Mouse (Mus musculus): ENCODE data around the gene Eva1a. TPM values are rescaled to one million over a fixed set of nuclear protein-coding genes. Genes with fewer than 3 reads are reported as not detected.

The Eva1a gene
- polyA plus RNA-seq, 1 experiment, result 0.79 TPM

DNA sequence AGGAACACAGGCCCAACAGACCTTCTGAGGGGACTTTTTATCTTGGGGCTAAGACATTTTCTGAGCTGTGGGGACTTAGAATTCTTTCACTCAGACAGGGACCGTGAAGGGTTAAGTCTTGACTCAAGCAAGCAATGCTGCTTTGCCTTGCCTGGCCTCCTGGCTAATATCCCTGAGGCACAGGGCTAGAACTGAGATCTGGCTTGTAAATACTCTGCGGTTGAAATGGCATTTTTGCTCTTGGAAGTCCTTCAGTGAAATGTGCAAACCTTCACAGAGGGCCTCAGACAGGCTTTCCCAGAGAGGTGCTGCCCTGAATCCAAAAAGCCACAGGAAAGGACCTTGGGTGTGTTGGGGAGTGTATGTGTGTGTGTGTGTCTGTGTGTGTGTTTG lies 11.9 kb downstream of the Eva1a start:
- no peak overlapping the region for H3K27ac ChIP-seq (ENCODE audit: insufficient read depth, low read length)
- no peak overlapping the region for H3K9ac ChIP-seq (ENCODE audit: low read depth, poor library complexity, severe bottlenecking)
- no peak for TF ChIP-seq EP300 (IDR thresholded peaks at IDR 0.05; ENCODE audit: insufficient read depth, low read depth, low read length)
- TF ChIP-seq POLR2A (IDR thresholded peaks at IDR 0.05; ENCODE audit: insufficient read depth, low read length), result no peak
- no peak for TF ChIP-seq CTCF (IDR thresholded peaks at IDR 0.05; ENCODE audit: low read depth, low read length)
- no peaks in the 10 kb centered on the region for H3K36me3 ChIP-seq (ENCODE audit: control insufficient read depth, insufficient read depth, low read length, poor library complexity, severe bottlenecking)
- no peaks in the 10 kb centered on the region for H3K27me3 ChIP-seq (ENCODE audit: control insufficient read depth, insufficient read depth, low read length, poor library complexity, severe bottlenecking)
- no peaks in the 10 kb centered on the region for H3K9me3 ChIP-seq (replicated peaks; ENCODE audit: control insufficient read depth, insufficient read depth, low read length, poor library complexity, severe bottlenecking)
- no peak overlapping the region for H3K4me3 ChIP-seq (ENCODE audit: low read depth, low read length)
- no peaks in the 10 kb centered on the region for H3K4me1 ChIP-seq (ENCODE audit: control insufficient read depth, insufficient read depth, low read length)

DNA sequence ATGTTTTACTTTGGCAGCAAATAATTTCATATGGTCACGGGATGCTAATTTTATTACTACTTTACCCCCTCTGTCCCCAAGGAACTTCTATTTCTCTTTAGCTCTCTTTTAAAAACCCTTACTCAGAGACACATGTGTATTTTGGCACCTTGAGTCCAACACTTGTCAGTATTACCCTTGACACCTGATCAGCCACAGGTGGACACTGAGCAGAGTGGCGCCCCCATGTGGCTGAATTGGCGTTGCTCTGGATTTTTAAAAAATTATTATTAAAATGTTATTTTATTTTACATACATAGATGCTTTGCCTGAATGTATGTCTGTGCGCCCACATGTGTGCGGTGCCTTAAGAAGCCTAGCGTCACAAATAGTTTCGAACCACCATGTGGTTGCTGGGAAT lies 14.0 kb downstream of the Eva1a start:
- no peak overlapping the region for H3K4me3 ChIP-seq (ENCODE audit: low read depth, low read length)
- no peaks in the 10 kb centered on the region for H3K9me3 ChIP-seq (replicated peaks; ENCODE audit: control insufficient read depth, insufficient read depth, low read length, poor library complexity, severe bottlenecking)
- no peak overlapping the region for H3K27ac ChIP-seq (ENCODE audit: insufficient read depth, low read length)
- no peaks in the 10 kb centered on the region for H3K27me3 ChIP-seq (ENCODE audit: control insufficient read depth, insufficient read depth, low read length, poor library complexity, severe bottlenecking)
- TF ChIP-seq EP300 (IDR thresholded peaks at IDR 0.05; ENCODE audit: insufficient read depth, low read depth, low read length) (no peak), POLR2A (IDR thresholded peaks at IDR 0.05; ENCODE audit: insufficient read depth, low read length) (no peak), CTCF (IDR thresholded peaks at IDR 0.05; ENCODE audit: low read depth, low read length) (peak; percentile 35)
- no peaks in the 10 kb centered on the region for H3K36me3 ChIP-seq (ENCODE audit: control insufficient read depth, insufficient read depth, low read length, poor library complexity, severe bottlenecking)
- H3K9ac ChIP-seq (ENCODE audit: low read depth, poor library complexity, severe bottlenecking), result no peak overlapping the region
- no peaks in the 10 kb centered on the region for H3K4me1 ChIP-seq (ENCODE audit: control insufficient read depth, insufficient read depth, low read length)

DNA sequence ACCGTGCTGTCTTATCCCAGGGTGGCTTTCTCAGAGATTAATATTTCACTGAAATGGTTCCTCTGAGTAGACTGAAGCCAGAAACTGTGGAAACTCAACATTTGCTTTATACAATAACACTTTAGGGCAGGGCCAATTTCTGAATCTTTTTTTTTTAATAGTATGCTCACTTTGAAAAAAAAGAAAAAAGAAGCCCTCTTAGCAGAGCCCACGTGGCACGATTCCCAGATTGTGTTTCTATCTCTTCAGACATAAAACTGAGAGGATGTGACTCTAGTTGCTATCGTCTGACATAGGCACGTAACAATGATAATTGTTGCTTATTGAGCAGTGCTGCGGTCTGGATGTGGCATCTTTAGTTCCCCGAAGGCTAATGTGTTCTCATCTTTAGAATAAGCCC lies 19.1 kb downstream of the Eva1a start:
- Histone ChIP-seq H3K27ac (ENCODE audit: insufficient read depth, low read length) (no peak overlapping the region), H3K36me3 (ENCODE audit: control insufficient read depth, insufficient read depth, low read length, poor library complexity, severe bottlenecking) (no peaks in the 10 kb centered on the region), H3K9ac (ENCODE audit: low read depth, poor library complexity, severe bottlenecking) (no peak overlapping the region), H3K4me3 (ENCODE audit: low read depth, low read length) (no peak overlapping the region), H3K4me1 (ENCODE audit: control insufficient read depth, insufficient read depth, low read length) (no peaks in the 10 kb centered on the region), H3K27me3 (ENCODE audit: control insufficient read depth, insufficient read depth, low read length, poor library complexity, severe bottlenecking) (no peaks in the 10 kb centered on the region), H3K9me3 (replicated peaks; ENCODE audit: control insufficient read depth, insufficient read depth, low read length, poor library complexity, severe bottlenecking) (no peaks in the 10 kb centered on the region)
- no peak for TF ChIP-seq CTCF (IDR thresholded peaks at IDR 0.05; ENCODE audit: low read depth, low read length)
- TF ChIP-seq POLR2A (IDR thresholded peaks at IDR 0.05; ENCODE audit: insufficient read depth, low read length), result no peak
- TF ChIP-seq EP300 (IDR thresholded peaks at IDR 0.05; ENCODE audit: insufficient read depth, low read depth, low read length), result no peak

DNA sequence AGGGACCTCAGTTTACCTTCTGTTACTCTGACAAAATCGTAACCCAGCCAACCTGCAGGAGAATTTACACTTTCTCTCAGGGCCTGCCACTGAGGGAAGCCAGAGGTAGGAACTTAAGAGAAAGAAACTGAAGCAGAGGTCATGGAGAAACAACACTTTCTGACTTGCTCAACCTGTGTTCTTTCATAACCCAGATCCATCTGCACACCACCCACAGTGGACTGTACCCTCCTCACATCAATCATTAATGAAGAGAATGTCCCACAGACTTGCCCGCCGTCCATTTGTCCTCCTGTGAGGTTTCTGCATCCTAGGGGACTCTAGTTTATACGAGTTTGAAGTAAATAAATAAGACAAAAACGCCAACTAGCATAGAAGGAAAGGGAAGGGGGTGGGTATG lies 24.4 kb downstream of the Eva1a start:
- H3K9ac ChIP-seq (ENCODE audit: low read depth, poor library complexity, severe bottlenecking), result no peak overlapping the region
- TF ChIP-seq CTCF (IDR thresholded peaks at IDR 0.05; ENCODE audit: low read depth, low read length) (no peak), POLR2A (IDR thresholded peaks at IDR 0.05; ENCODE audit: insufficient read depth, low read length) (no peak), EP300 (IDR thresholded peaks at IDR 0.05; ENCODE audit: insufficient read depth, low read depth, low read length) (no peak)
- no peaks in the 10 kb centered on the region for H3K9me3 ChIP-seq (replicated peaks; ENCODE audit: control insufficient read depth, insufficient read depth, low read length, poor library complexity, severe bottlenecking)
- H3K27me3 ChIP-seq (ENCODE audit: control insufficient read depth, insufficient read depth, low read length, poor library complexity, severe bottlenecking), result no peaks in the 10 kb centered on the region
- no peak overlapping the region for H3K4me3 ChIP-seq (ENCODE audit: low read depth, low read length)
- H3K27ac ChIP-seq (ENCODE audit: insufficient read depth, low read length), result no peak overlapping the region
- H3K4me1 ChIP-seq (ENCODE audit: control insufficient read depth, insufficient read depth, low read length), result no peaks in the 10 kb centered on the region
- H3K36me3 ChIP-seq (ENCODE audit: control insufficient read depth, insufficient read depth, low read length, poor library complexity, severe bottlenecking), result no peaks in the 10 kb centered on the region

DNA sequence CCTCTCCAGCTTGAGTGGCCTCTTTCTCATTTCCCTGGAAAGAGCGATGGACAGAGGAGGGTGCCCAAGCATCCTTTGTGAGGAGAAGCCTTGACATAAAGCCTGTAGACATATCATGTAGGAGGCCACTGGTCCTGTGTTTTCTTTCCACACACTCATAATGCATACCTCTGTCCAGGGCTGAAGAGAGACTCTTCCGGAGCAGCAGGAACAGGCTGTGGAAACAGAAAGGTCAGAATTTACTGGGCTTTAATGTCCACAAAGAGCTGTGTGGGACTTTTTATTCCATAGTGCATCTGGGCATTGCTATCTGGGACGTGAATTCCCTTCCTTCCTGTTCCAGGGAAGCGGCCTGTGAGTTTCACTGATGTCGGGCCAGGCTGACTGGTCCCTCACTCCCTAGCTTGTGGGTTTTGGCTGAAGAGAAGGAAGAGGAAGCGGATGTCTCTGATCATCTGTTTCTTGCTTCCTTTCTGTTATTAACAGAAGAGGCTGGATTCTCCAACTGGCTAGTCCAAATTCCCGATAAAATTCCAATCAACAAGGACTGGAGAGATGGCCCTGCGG lies 25.8 kb downstream of the Eva1a start:
- Histone ChIP-seq H3K36me3 (ENCODE audit: control insufficient read depth, insufficient read depth, low read length, poor library complexity, severe bottlenecking) (no peaks in the 10 kb centered on the region), H3K27ac (ENCODE audit: insufficient read depth, low read length) (no peak overlapping the region), H3K9me3 (replicated peaks; ENCODE audit: control insufficient read depth, insufficient read depth, low read length, poor library complexity, severe bottlenecking) (no peaks in the 10 kb centered on the region), H3K4me1 (ENCODE audit: control insufficient read depth, insufficient read depth, low read length) (no peaks in the 10 kb centered on the region), H3K4me3 (ENCODE audit: low read depth, low read length) (no peak overlapping the region), H3K9ac (ENCODE audit: low read depth, poor library complexity, severe bottlenecking) (no peak overlapping the region), H3K27me3 (ENCODE audit: control insufficient read depth, insufficient read depth, low read length, poor library complexity, severe bottlenecking) (no peaks in the 10 kb centered on the region)
- TF ChIP-seq CTCF (IDR thresholded peaks at IDR 0.05; ENCODE audit: low read depth, low read length) (no peak), POLR2A (IDR thresholded peaks at IDR 0.05; ENCODE audit: insufficient read depth, low read length) (no peak)

DNA sequence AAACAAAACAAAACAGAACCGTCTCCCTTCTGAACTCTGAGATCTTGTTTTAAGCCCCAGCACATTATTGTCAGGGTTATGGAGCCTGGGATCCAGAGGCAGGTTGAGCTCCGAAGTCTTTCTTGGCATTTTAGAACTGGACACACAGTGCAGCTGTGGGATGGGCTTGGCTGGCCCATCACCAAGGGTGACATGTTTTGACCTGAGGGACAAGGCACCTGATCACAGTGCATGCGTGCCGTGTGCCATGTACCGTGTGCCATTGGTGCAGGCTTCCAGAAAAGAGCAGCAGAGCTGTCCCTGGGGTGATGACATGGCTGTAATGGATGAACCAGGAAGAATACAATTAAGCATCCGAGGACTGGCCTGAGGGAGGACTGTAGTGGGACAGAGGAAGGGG lies 29.6 kb downstream of the Eva1a start:
- H3K9ac ChIP-seq (ENCODE audit: low read depth, poor library complexity, severe bottlenecking), result no peak overlapping the region
- no peak overlapping the region for H3K27ac ChIP-seq (ENCODE audit: insufficient read depth, low read length)
- no peaks in the 10 kb centered on the region for H3K36me3 ChIP-seq (ENCODE audit: control insufficient read depth, insufficient read depth, low read length, poor library complexity, severe bottlenecking)
- TF ChIP-seq CTCF (IDR thresholded peaks at IDR 0.05; ENCODE audit: low read depth, low read length) (no peak), EP300 (IDR thresholded peaks at IDR 0.05; ENCODE audit: insufficient read depth, low read depth, low read length) (no peak), POLR2A (IDR thresholded peaks at IDR 0.05; ENCODE audit: insufficient read depth, low read length) (no peak)
- no peak overlapping the region for H3K4me3 ChIP-seq (ENCODE audit: low read depth, low read length)
- H3K4me1 ChIP-seq (ENCODE audit: control insufficient read depth, insufficient read depth, low read length), result no peaks in the 10 kb centered on the region
- H3K27me3 ChIP-seq (ENCODE audit: control insufficient read depth, insufficient read depth, low read length, poor library complexity, severe bottlenecking), result no peaks in the 10 kb centered on the region
- H3K9me3 ChIP-seq (replicated peaks; ENCODE audit: control insufficient read depth, insufficient read depth, low read length, poor library complexity, severe bottlenecking), result no peaks in the 10 kb centered on the region

Measured in ES-Bruce4 (cell line).